Mouse (Mus musculus): ENCODE results near the gene Rmi1. TPM values are rescaled to one million over a fixed set of nuclear protein-coding genes. Genes with fewer than 3 reads are reported as not detected.
A peak's percentile ranks its signal among the peaks of the same experiment; 100 is the strongest.
"Not testable (repeated sequence)": the region's sequence is repeated elsewhere in the genome, so short reads cannot be mapped to it uniquely, and the experiment has no call there.

Rmi1 gene
- total and polyA plus RNA-seq, 2 experiments = 5.1 to 9.5 TPM

DNA sequence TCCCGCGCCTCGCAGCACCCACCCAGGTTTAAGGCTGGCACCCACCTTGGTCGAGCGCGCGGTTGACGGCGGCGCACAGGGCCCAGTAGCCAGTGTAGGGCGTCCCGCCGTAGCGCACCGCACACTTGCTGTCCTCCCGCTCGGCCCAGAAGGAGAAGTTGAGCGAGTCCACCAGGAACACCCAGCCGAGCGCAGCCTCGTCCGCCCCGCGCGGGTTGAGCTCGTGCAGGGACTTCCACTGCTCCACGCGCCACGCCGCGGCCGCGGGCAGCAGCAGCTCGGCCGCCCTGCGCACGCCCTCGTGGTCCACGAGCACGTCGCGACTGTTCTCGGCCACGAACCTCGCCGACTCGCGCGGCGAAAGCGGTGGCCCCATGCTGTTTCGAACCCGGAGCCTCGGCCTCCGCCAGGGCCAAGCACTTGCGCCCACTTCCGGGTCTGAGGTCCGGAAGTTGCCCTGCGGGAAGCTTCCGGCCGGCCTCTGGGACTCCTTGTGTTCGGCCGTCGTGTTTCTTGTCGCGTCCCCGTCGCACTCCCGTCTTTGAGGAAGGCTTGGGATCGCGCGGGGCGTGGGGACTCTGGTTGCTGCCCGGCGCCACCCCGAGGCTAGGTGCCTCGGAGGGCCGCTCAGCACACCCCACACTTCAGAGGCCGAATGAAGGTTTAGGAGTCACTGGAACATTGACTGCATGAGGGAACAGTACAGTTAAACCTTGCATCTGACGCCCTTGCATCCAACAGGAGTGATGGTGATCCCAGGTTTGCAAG, 17.1 kb upstream of the Rmi1 start, which contains the start of gene 2210016F16Rik:
TSS of gene 2210016F16Rik (minus strand) at position 447 of the 768 bp plus-strand sequence.
- H3K4me1 ChIP-seq (ENCODE audit: control insufficient read depth, insufficient read depth, low read length) = peaks cover 3% of the 10 kb centered on the region; the same call in 1 of the 2 replicates
- H3K79me2 ChIP-seq (ENCODE audit: control insufficient read depth, insufficient read depth, low read length) = no peaks in the 10 kb centered on the region
- DNase-seq (ENCODE audit: extremely low read depth, low read depth, low spot score) = peak; percentile 48
- TF ChIP-seq POLR2A (IDR thresholded peaks at IDR 0.05; ENCODE audit: extremely low read depth, insufficient read depth, low read length) = 0 out of 2 replicates have a peak, but pooled peaks have one; percentile 17
- no peak for TF ChIP-seq CTCF (IDR thresholded peaks at IDR 0.05; ENCODE audit: low read depth, low read length)
- WGBS = 2% methylated on average over 80 of the region's 80 CpGs
- peak within 1 kb of the TSS; percentile 85 for H3K4me3 ChIP-seq (ENCODE audit: insufficient read depth, low read depth, low read length)
- peaks cover 18% of the 10 kb centered on the region for H3K36me3 ChIP-seq (ENCODE audit: control insufficient read depth, insufficient read depth, low read length)
- H3K27ac ChIP-seq (replicated peaks; ENCODE audit: insufficient read depth, low read depth, low read length) = peak within 1 kb of the TSS; percentile 37
- peak within 1 kb of the TSS; percentile 94 for H3K9ac ChIP-seq (ENCODE audit: low read depth, low read length)
- H3K27me3 ChIP-seq (ENCODE audit: control insufficient read depth, insufficient read depth, low read length) = no peaks in the 10 kb centered on the region

- H3K4me3 ChIP-seq (ENCODE audit: insufficient read depth, low read depth, low read length) = peak overlapping the region; percentile 85
- DNase-seq (ENCODE audit: extremely low read depth, low read depth, low spot score) = no peak
- WGBS = 84% methylated on average over 7 of the region's 7 CpGs
- no peaks in the 10 kb centered on the region for H3K79me2 ChIP-seq (ENCODE audit: control insufficient read depth, insufficient read depth, low read length)
- TF ChIP-seq CTCF (IDR thresholded peaks at IDR 0.05; ENCODE audit: low read depth, low read length) = no peak
- TF ChIP-seq POLR2A (IDR thresholded peaks at IDR 0.05; ENCODE audit: extremely low read depth, insufficient read depth, low read length) = no peak
- H3K9ac ChIP-seq (ENCODE audit: low read depth, low read length) = peak overlapping the region; percentile 94
- H3K27ac ChIP-seq (replicated peaks; ENCODE audit: insufficient read depth, low read depth, low read length) = no peak overlapping the region
- H3K36me3 ChIP-seq (ENCODE audit: control insufficient read depth, insufficient read depth, low read length) = peaks cover 22% of the 10 kb centered on the region
- no peaks in the 10 kb centered on the region for H3K27me3 ChIP-seq (ENCODE audit: control insufficient read depth, insufficient read depth, low read length)
- H3K4me1 ChIP-seq (ENCODE audit: control insufficient read depth, insufficient read depth, low read length) = peaks cover 3% of the 10 kb centered on the region; the same call in 1 of the 2 replicates
Observed at GRCm38 (mm10) chr13:58385547-58385920, 16.5 kb upstream of the Rmi1 start.

DNA sequence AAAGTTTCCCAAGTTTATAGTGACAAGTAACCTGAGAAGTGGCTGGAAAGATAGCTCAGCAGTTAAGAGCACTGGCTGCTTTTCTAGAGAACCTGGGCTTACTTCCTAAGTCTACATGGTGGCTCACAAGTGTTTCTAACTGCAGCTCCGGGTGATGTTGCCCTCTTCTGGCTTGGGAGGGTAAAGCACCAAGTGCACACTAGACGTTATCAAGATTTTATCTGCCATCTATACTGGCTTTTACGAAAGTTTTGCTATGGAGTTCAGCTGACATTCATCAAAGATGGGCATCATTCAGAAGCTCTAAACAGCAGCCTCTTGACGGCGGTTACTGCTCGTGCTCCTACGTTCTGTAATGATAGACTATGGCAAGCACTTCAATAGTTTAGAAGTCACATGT, 14.1 kb upstream of the Rmi1 start:
- Histone ChIP-seq H3K4me3 (ENCODE audit: insufficient read depth, low read depth, low read length) (no peak overlapping the region), H3K27ac (replicated peaks; ENCODE audit: insufficient read depth, low read depth, low read length) (no peak overlapping the region), H3K9ac (ENCODE audit: low read depth, low read length) (no peak overlapping the region), H3K79me2 (ENCODE audit: control insufficient read depth, insufficient read depth, low read length) (no peaks in the 10 kb centered on the region), H3K27me3 (ENCODE audit: control insufficient read depth, insufficient read depth, low read length) (no peaks in the 10 kb centered on the region), H3K36me3 (ENCODE audit: control insufficient read depth, insufficient read depth, low read length) (peaks cover 19% of the 10 kb centered on the region), H3K4me1 (ENCODE audit: control insufficient read depth, insufficient read depth, low read length) (peaks cover 3% of the 10 kb centered on the region; the same call in 1 of the 2 replicates)
- DNase-seq (ENCODE audit: extremely low read depth, low read depth, low spot score) = peak; percentile 62
- 14% methylated on average over 7 of the region's 7 CpGs for WGBS
- no peak for TF ChIP-seq POLR2A (IDR thresholded peaks at IDR 0.05; ENCODE audit: extremely low read depth, insufficient read depth, low read length)
- peak; percentile 73 for TF ChIP-seq CTCF (IDR thresholded peaks at IDR 0.05; ENCODE audit: low read depth, low read length)

- Histone ChIP-seq H3K36me3 (ENCODE audit: control insufficient read depth, insufficient read depth, low read length) (peaks cover 22% of the 10 kb centered on the region), H3K9ac (ENCODE audit: low read depth, low read length) (no peak overlapping the region), H3K79me2 (ENCODE audit: control insufficient read depth, insufficient read depth, low read length) (no peaks in the 10 kb centered on the region), H3K27ac (replicated peaks; ENCODE audit: insufficient read depth, low read depth, low read length) (no peak overlapping the region), H3K27me3 (ENCODE audit: control insufficient read depth, insufficient read depth, low read length) (no peaks in the 10 kb centered on the region), H3K4me1 (ENCODE audit: control insufficient read depth, insufficient read depth, low read length) (peaks cover 3% of the 10 kb centered on the region; the same call in 1 of the 2 replicates), H3K4me3 (ENCODE audit: insufficient read depth, low read depth, low read length) (no peak overlapping the region)
- no peak for DNase-seq (ENCODE audit: extremely low read depth, low read depth, low spot score)
- WGBS = 57% methylated on average over 3 of the region's 3 CpGs
- TF ChIP-seq CTCF (IDR thresholded peaks at IDR 0.05; ENCODE audit: low read depth, low read length) (no peak), POLR2A (IDR thresholded peaks at IDR 0.05; ENCODE audit: extremely low read depth, insufficient read depth, low read length) (no peak)
Observed at GRCm38 (mm10) chr13:58388379-58388778, 13.7 kb upstream of the Rmi1 start.

GRCm38 (mm10) chr13:58389324-58389951, 12.6 kb upstream of the Rmi1 start:
- Histone ChIP-seq H3K27me3 (ENCODE audit: control insufficient read depth, insufficient read depth, low read length) (no peaks in the 10 kb centered on the region), H3K9ac (ENCODE audit: low read depth, low read length) (no peak overlapping the region), H3K36me3 (ENCODE audit: control insufficient read depth, insufficient read depth, low read length) (peaks cover 31% of the 10 kb centered on the region), H3K4me3 (ENCODE audit: insufficient read depth, low read depth, low read length) (no peak overlapping the region), H3K79me2 (ENCODE audit: control insufficient read depth, insufficient read depth, low read length) (no peaks in the 10 kb centered on the region), H3K27ac (replicated peaks; ENCODE audit: insufficient read depth, low read depth, low read length) (no peak overlapping the region), H3K4me1 (ENCODE audit: control insufficient read depth, insufficient read depth, low read length) (peaks cover 3% of the 10 kb centered on the region; the same call in 1 of the 2 replicates)
- DNase-seq (ENCODE audit: extremely low read depth, low read depth, low spot score) = peak; percentile 15
- no peak for TF ChIP-seq CTCF (IDR thresholded peaks at IDR 0.05; ENCODE audit: low read depth, low read length)
- TF ChIP-seq POLR2A (IDR thresholded peaks at IDR 0.05; ENCODE audit: extremely low read depth, insufficient read depth, low read length) = no peak
- WGBS = 89% methylated on average over 2 of the region's 2 CpGs

DNA sequence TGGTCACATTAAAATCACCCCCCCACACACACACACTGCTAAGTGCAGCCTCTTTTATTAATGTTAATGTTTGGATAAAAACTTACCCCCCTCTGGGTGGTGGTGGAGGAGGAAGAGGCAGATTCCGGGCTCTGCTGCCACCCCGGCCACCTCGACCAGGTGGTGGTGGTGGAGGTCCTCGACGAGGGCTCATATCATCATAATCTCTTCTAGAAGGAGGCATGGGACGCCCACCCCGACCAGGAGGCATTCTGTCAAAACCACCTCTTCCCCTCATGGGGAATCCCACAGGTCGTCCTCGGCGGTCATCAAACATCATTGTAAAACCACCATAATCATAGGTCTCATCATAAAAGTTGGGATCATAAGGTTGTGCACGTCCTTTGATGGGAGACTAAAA, 7.7 kb upstream of the Rmi1 start:
- H3K36me3 ChIP-seq (ENCODE audit: control insufficient read depth, insufficient read depth, low read length) = peaks cover 67% of the 10 kb centered on the region
- not testable (repeated sequence) for H3K27ac ChIP-seq (replicated peaks; ENCODE audit: insufficient read depth, low read depth, low read length); H3K9ac ChIP-seq (ENCODE audit: low read depth, low read length); H3K4me3 ChIP-seq (ENCODE audit: insufficient read depth, low read depth, low read length); H3K79me2 ChIP-seq (ENCODE audit: control insufficient read depth, insufficient read depth, low read length); H3K27me3 ChIP-seq (ENCODE audit: control insufficient read depth, insufficient read depth, low read length); H3K4me1 ChIP-seq (ENCODE audit: control insufficient read depth, insufficient read depth, low read length); DNase-seq (ENCODE audit: extremely low read depth, low read depth, low spot score)
- WGBS = 87% methylated on average over 11 of the region's 11 CpGs
